Mouse (Mus musculus) forebrain, embryonic 16.5 days (tissue): ENCODE results near the gene Unc50. TPM values are rescaled to one million over a fixed set of nuclear protein-coding genes. Genes with fewer than 3 reads are reported as not detected.
A peak's percentile ranks its signal among the peaks of the same experiment; 100 is the strongest.

Experiments
- ATAC-seq: fragments of 200-750 bp; cut with Nextera tagmentation; 2 replicates; pipeline ENCODE4 v1.8.0; 2017; ENCODE audit warnings: mild to moderate bottlenecking, moderate library complexity
- H3K27ac ChIP-seq: fragments of 300-500 bp; sonication (generic); 2 replicates; pipeline ENCODE4 v1.5.1; 2014; ENCODE audit warnings: low read length, control low read depth
- H3K27me3 ChIP-seq: fragments of 300-500 bp; sonication (generic); replicated peaks from 2 replicates; pipeline ENCODE4 v1.6.1; 2014; ENCODE audit warnings: low read length; ENCODE audit not compliant: control insufficient read depth, insufficient read depth
- H3K36me3 ChIP-seq: fragments of 300-500 bp; sonication (generic); 2 replicates; pipeline ENCODE4 v1.6.1; 2014; ENCODE audit not compliant: control insufficient read depth, insufficient read depth
- H3K4me1 ChIP-seq: fragments of 300-500 bp; sonication (generic); replicated peaks from 2 replicates; pipeline ENCODE4 v1.6.1; 2014; ENCODE audit warnings: low read length; ENCODE audit not compliant: control insufficient read depth, insufficient read depth
- H3K4me2 ChIP-seq: fragments of 300-500 bp; sonication (generic); 2 replicates; pipeline ENCODE4 v1.6.1; 2014; ENCODE audit warnings: mild to moderate bottlenecking, low read length, control low read depth
- H3K4me3 ChIP-seq: fragments of 300-500 bp; sonication (generic); replicated peaks from 2 replicates; pipeline ENCODE4 v1.5.1; 2014; ENCODE audit warnings: mild to moderate bottlenecking, low read length, control low read depth
- H3K9ac ChIP-seq: fragments of 300-500 bp; sonication (generic); replicated peaks from 2 replicates; pipeline ENCODE4 v1.6.1; 2014; ENCODE audit warnings: low read depth, low read length, control low read depth
- H3K9me3 ChIP-seq: fragments of 300-500 bp; sonication (generic); 2 replicates; pipeline ENCODE4 v1.6.1; 2016; ENCODE audit warnings: low read length; ENCODE audit not compliant: control insufficient read depth
- WGBS: fragments of 180-500 bp; shearing (Covaris S2); extraction: QIAGEN DNeasy Blood & Tissue Kit; methylation state at CpG from one replicate; pipeline ENCODE4 v1.1.7; 2014; 5-methylcytosine and 5-hydroxymethylcytosine counted together
- polyA plus RNA-seq: library from polyadenylated mRNA; unstranded; fragments of >200 nt; fragmentation: Nextera tagmentation; extraction: Ambion mirVana; gene quantifications from 2 replicates; pipeline ENCODE4 v1.2.1, GENCODE M21; 2015

Unc50 gene
- polyA plus RNA-seq, 1 experiment from 2014 or later = 121 TPM

DNA sequence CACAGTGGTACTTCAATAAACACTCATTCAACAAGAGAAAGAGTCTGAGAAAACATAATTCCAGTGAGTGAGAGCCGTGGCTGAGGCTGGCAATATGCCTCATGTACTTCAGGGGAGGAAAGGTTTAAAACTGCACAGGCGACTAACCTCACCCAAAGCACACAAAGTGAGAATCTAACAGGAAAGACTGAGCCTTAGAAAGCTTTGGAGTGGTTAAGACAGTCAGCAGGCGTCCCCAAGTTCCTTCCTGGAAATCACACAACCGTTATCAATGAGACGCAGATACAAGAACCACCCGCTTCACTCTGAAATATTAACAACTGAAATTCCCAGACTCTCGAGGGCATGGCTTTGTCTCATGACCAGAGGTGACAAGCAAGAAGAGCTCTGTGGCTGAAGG is 48.5 kb downstream of the Unc50 start:
- Histone ChIP-seq H3K9me3 (no peaks in the 10 kb centered on the region), H3K36me3 (no peaks in the 10 kb centered on the region), H3K4me1 (peaks cover 3% of the 10 kb centered on the region; the same call in 1 of the 2 replicates), H3K9ac (no peak overlapping the region), H3K4me2 (0 out of 2 replicates have a peak overlapping the region, but pooled peaks have one; percentile 2), H3K27me3 (no peaks in the 10 kb centered on the region), H3K4me3 (no peak overlapping the region), H3K27ac (no peak overlapping the region)
- no peak for ATAC-seq
- WGBS = 71% methylated on average over 7 of the region's 7 CpGs

DNA sequence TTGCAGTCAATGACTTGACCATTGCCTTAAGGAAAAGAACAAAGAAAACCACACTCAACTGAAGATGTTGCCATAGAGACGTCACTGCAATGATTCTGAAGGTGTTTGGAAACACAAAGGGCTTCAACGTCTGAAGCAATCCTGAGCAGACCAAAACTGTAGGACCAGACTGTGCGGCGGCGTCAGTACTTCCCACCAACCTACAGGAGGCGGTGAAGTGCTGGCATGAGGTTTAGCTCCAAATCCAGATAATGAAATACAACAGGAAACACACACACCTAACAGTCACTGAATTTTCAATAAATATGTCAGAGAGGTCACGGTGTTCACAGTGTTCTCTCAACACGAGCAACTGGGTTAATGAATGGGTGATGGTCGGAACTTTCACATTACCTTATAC is 49.1 kb downstream of the Unc50 start:
- no peak for ATAC-seq
- Histone ChIP-seq H3K36me3 (no peaks in the 10 kb centered on the region), H3K27ac (no peak overlapping the region), H3K4me1 (peaks cover 3% of the 10 kb centered on the region; the same call in 1 of the 2 replicates), H3K4me2 (no peak overlapping the region), H3K27me3 (no peaks in the 10 kb centered on the region), H3K4me3 (no peak overlapping the region), H3K9ac (no peak overlapping the region), H3K9me3 (no peaks in the 10 kb centered on the region)
- 72% methylated on average over 9 of the region's 9 CpGs for WGBS

DNA sequence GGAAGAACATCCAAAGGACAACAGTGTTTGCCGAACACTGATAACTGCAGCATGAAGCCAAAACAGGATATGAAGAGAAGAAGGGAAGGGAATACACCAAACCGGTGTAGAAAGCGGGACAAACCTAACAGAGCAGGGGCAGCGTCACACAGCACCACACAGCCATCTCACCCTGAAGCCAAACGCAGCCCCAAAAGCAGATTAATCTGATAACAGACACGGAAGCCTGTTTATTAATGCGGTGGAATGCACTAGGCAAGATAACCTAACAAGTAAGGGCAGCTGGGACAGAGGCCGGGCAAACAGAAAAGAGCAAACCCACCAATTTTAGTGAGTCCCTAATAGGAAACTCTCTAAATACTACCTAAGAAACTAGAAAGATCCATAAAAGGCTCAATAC is 49.8 kb downstream of the Unc50 start:
- Histone ChIP-seq H3K36me3 (no peaks in the 10 kb centered on the region), H3K4me3 (no peak overlapping the region), H3K4me1 (peaks cover 3% of the 10 kb centered on the region; the same call in 1 of the 2 replicates), H3K9me3 (no peaks in the 10 kb centered on the region), H3K27ac (no peak overlapping the region), H3K9ac (no peak overlapping the region), H3K27me3 (no peaks in the 10 kb centered on the region), H3K4me2 (no peak overlapping the region)
- WGBS = 90% methylated on average over 8 of the region's 8 CpGs
- no peak for ATAC-seq

DNA sequence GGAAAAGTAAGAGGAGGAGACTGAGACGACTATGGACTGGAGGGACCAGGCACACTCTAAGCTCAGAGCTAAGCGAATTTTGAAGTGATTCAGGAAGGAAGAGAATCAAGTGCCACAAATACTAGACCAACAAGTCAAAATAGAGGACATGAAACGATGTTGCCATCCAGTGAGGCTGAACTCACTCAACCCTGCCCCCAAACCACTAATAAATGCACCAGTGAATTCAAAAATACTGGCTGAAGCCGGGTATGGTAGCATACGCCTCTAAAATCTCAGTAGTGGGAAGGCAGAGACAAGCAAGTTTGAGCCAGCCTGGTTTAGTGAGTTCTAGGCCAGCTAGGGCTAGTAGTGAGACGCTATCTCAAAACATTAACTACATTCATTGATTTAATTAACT is 50.8 kb downstream of the Unc50 start:
- WGBS = 90% methylated on average over 6 of the region's 6 CpGs
- Histone ChIP-seq H3K36me3 (no peaks in the 10 kb centered on the region), H3K27me3 (no peaks in the 10 kb centered on the region), H3K27ac (no peak overlapping the region), H3K4me2 (no peak overlapping the region), H3K4me3 (no peak overlapping the region), H3K9ac (no peak overlapping the region), H3K9me3 (no peaks in the 10 kb centered on the region), H3K4me1 (peaks cover 3% of the 10 kb centered on the region; the same call in 1 of the 2 replicates)
- no peak for ATAC-seq

DNA sequence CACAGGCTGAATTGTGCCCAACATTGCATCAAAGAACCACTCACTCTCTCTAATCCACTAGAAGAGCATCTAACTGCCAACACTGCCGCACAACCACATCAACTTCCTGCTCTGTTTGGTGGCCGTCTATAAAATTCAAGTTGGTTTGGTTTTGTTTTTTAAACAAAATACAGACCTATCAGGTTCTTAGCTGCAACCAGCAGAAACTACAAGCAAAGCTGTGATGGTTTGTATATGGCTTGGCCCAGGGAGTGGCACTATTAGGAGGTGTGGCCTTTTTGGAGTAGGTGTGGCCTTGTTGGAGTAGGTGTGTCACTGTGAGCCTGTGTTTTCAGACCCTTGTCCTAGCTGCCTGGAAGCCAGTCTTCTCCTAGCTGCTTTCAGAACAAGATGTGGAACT is 51.4 kb downstream of the Unc50 start:
- Histone ChIP-seq H3K9ac (no peak overlapping the region), H3K4me3 (no peak overlapping the region), H3K36me3 (no peaks in the 10 kb centered on the region), H3K4me1 (peaks cover 3% of the 10 kb centered on the region; the same call in 1 of the 2 replicates), H3K4me2 (no peak overlapping the region), H3K9me3 (no peaks in the 10 kb centered on the region), H3K27me3 (no peaks in the 10 kb centered on the region), H3K27ac (no peak overlapping the region)
- WGBS = 95% methylated on average over 2 of the region's 2 CpGs
- ATAC-seq = no peak

DNA sequence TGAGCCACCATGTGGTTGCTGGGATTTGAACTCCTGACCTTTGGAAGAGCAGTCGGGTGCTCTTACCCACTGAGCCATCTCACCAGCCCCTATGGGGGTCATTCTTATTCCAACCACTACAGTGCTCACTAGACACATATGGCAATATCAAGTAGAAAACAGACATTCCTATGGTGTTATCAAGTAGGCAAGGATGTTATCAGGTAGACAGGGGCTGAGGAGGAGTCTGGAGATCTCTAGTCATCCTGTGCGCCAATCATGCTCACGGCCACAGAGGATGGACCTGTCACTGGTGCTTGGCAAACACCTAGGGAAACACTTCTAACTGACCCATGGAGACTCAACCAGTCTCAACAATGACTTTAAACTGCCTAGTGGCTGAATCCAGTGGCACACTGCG is 54.7 kb downstream of the Unc50 start:
- ATAC-seq = no peak
- Histone ChIP-seq H3K27ac (no peak overlapping the region), H3K27me3 (no peaks in the 10 kb centered on the region), H3K4me1 (no peaks in the 10 kb centered on the region), H3K9me3 (no peaks in the 10 kb centered on the region), H3K9ac (no peak overlapping the region), H3K4me2 (no peak overlapping the region), H3K36me3 (no peaks in the 10 kb centered on the region), H3K4me3 (no peak overlapping the region)
- 88% methylated on average over 4 of the region's 4 CpGs for WGBS

DNA sequence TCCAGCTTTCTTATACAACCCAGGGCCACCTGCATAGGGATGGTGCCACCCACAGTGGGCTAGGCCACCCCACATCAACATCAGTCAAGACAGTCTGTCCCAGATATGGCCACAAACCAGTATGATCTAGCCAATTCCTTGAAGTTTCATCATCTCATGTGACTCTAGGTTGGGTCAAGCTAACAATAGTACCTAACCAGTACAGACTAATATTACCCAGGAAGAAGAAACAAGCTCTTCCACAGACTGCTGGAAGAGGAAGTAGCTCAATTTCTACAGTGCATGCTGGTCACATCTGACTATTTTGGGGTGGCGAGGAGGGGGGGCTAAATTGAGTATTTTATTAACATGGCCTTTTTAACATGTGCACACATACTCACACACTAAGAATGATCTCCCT is 56.5 kb downstream of the Unc50 start:
- Histone ChIP-seq H3K36me3 (no peaks in the 10 kb centered on the region), H3K9ac (no peak overlapping the region), H3K27me3 (no peaks in the 10 kb centered on the region), H3K27ac (no peak overlapping the region), H3K4me3 (no peak overlapping the region), H3K4me1 (no peaks in the 10 kb centered on the region), H3K9me3 (no peaks in the 10 kb centered on the region), H3K4me2 (no peak overlapping the region)
- no peak for ATAC-seq
- WGBS = 97% methylated on average over 1 of the region's 1 CpGs

DNA sequence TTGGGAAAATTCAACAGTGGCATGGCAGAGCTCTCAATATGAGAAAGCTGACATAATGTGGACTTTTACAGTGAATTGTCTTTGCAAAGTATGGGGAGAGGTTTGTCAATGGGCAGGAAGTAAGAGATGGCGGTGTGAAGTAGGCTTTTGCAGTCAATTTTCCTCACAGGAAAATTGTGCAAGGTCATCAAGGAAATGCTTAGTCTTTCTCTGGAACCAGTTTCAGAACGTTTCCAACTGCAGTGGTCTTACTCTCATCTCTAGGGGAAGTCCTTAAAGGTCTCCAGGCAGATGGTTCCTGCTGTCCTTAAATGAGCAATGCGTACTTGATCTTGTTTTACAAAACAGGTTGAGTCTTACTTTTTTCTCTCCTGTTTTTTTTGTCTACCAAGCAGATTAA is 57.1 kb downstream of the Unc50 start:
- H3K27me3 ChIP-seq = no peaks in the 10 kb centered on the region
- no peaks in the 10 kb centered on the region for H3K4me1 ChIP-seq
- no peak overlapping the region for H3K9ac ChIP-seq
- no peaks in the 10 kb centered on the region for H3K36me3 ChIP-seq
- WGBS = 81% methylated on average over 3 of the region's 3 CpGs
- ATAC-seq = no peak
- no peak overlapping the region for H3K4me3 ChIP-seq
- H3K27ac ChIP-seq = no peak overlapping the region
- no peak overlapping the region for H3K4me2 ChIP-seq
- H3K9me3 ChIP-seq = no peaks in the 10 kb centered on the region

DNA sequence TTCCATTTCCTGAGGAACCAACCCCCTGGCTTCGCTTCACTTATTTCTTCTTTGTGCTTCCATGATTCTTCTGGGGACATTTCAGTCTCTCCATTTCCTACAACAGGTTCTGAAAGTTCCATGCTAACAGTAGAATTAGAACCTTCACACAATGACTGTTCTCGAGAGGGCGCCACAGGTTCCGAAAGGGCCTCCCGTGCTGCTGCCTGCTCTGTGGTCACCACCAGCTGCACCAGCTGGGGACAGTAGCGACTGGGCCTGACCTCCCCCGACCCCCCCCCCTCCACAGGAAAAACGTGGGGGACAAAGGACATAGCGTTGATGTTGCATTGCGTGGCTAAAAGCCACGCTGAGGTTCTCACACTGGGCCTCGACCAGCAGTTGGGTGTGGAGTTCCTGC is 58.6 kb downstream of the Unc50 start:
- Histone ChIP-seq H3K4me2 (no peak overlapping the region), H3K4me1 (no peaks in the 10 kb centered on the region), H3K9ac (no peak overlapping the region), H3K27ac (no peak overlapping the region), H3K9me3 (no peaks in the 10 kb centered on the region), H3K36me3 (no peaks in the 10 kb centered on the region), H3K4me3 (no peak overlapping the region), H3K27me3 (no peaks in the 10 kb centered on the region)
- WGBS = 85% methylated on average over 12 of the region's 12 CpGs
- no peak for ATAC-seq
